Mouse (Mus musculus): ENCODE data around the gene Fam45a.

DNA sequence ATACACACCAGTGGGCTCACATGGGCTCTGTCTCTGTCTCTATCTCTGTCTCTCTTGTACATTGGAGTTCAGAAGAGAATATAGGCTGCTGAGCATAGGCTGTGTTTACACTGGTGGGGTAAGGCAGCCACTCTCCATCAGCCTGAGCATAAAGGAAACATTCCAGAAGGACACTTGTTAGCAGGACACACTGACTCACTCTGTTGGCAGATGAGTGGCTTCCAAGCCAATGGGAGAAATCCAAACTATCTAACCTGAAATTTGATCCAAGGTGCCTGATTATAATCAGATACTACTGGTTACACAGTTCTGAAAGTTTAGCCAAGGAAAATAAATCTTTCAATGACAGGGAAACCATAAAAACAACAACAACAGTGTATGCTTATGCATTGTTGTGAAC is 34.3 kb downstream of the Fam45a start:
- TF ChIP-seq ZNF384 (IDR thresholded peaks at IDR 0.05; ENCODE audit: low read depth, low read length) (no peak), ZC3H11A (IDR thresholded peaks at IDR 0.05; ENCODE audit: borderline replicate concordance, low read depth, low read length) (no peak)
